Comparison of ENCODE assay signal across 8 mouse cellular contexts in genomic region chr1:155082158-155082964, GRCm38 (mm10). TPM values are rescaled to one million over a fixed set of nuclear protein-coding genes. Genes with fewer than 3 reads are reported as not detected.
A peak's percentile ranks its signal among the peaks of the same experiment; 100 is the strongest.
DNase-seq lines count a peak whose midpoint lies in the region; ATAC-seq and TF ChIP-seq lines count a peak whose summit lies in the region.

No protein-coding gene starts in this region.

- ATAC-seq in limb, embryonic 14.5 days (ENCODE audit: low FRiP score, low read depth): no peak
- ATAC-seq in neural tube, embryonic 15.5 days (ENCODE audit: low FRiP score): no peak

- 14% methylated on average over 11 of the region's 11 CpGs for WGBS in thymus, adult 2 months
- 15% methylated on average over 11 of the region's 11 CpGs for WGBS in heart, embryonic 10.5 days
- WGBS in limb, embryonic 14.5 days: 8% methylated on average over 11 of the region's 11 CpGs
- WGBS in neural tube, embryonic 15.5 days: 4% methylated on average over 11 of the region's 11 CpGs

- H3K9me3 ChIP-seq in heart, embryonic 10.5 days: no peaks in the 10 kb centered on the region
- no peaks in the 10 kb centered on the region for H3K9me3 ChIP-seq in limb, embryonic 14.5 days (ENCODE audit: control insufficient read depth, low read length)
- no peaks in the 10 kb centered on the region for H3K9me3 ChIP-seq in neural tube, embryonic 15.5 days (replicated peaks)

- peak overlapping the region; percentile 86 for H3K4me2 ChIP-seq in limb, embryonic 14.5 days (replicated peaks; ENCODE audit: low read depth, low read length, severe bottlenecking)
- H3K4me2 ChIP-seq in neural tube, embryonic 15.5 days: peak overlapping the region; percentile 68

- peak overlapping the region; percentile 62 for H3K4me3 ChIP-seq in thymus, adult 2 months (ENCODE audit: control insufficient read depth, insufficient read depth, low read length)
- peak overlapping the region; percentile 68 for H3K4me3 ChIP-seq in heart, embryonic 10.5 days
- peak overlapping the region; percentile 47 for H3K4me3 ChIP-seq in limb, embryonic 14.5 days (replicated peaks; ENCODE audit: low read length)
- H3K4me3 ChIP-seq in neural tube, embryonic 15.5 days (replicated peaks): peak overlapping the region; percentile 51

- H3K27ac ChIP-seq in thymus, adult 2 months (ENCODE audit: control insufficient read depth, insufficient read depth, low read length): peak overlapping the region; percentile 50; the same call in 1 of the 2 replicates
- H3K27ac ChIP-seq in heart, embryonic 10.5 days: peak overlapping the region; percentile 97
- peak overlapping the region; percentile 98 for H3K27ac ChIP-seq in limb, embryonic 14.5 days (replicated peaks; ENCODE audit: low read depth, low read length)
- H3K27ac ChIP-seq in neural tube, embryonic 15.5 days (replicated peaks): peak overlapping the region; percentile 92

- H3K4me1 ChIP-seq in thymus, adult 2 months (replicated peaks; ENCODE audit: control insufficient read depth, insufficient read depth, low read length): peaks cover 51% of the 10 kb centered on the region
- H3K4me1 ChIP-seq in heart, embryonic 10.5 days: peaks cover 62% of the 10 kb centered on the region
- peaks cover 46% of the 10 kb centered on the region for H3K4me1 ChIP-seq in limb, embryonic 14.5 days (ENCODE audit: control insufficient read depth, insufficient read depth, low read length)
- H3K4me1 ChIP-seq in neural tube, embryonic 15.5 days: peaks cover 64% of the 10 kb centered on the region

- DNase-seq in thymus, adult 2 months: no peak
- no peak for DNase-seq in thymus, postnatal 0 days (ENCODE audit: low spot score)
- DNase-seq in heart, embryonic 10.5 days (ENCODE audit: low spot score): no peak
- DNase-seq in limb, embryonic 14.5 days (ENCODE audit: low spot score): no peak
- DNase-seq in right cerebral cortex, postnatal 14 days: no peak
- DNase-seq in layer of hippocampus, postnatal 36 days: no peak
- no peak for DNase-seq in ovary, postnatal 36 days (ENCODE audit: low spot score)

- no peak for TF ChIP-seq CTCF in thymus, adult 2 months (IDR thresholded peaks at IDR 0.05; ENCODE audit: borderline replicate concordance, control insufficient read depth, extremely low read depth, insufficient read depth, low read length, poor library complexity)

- no peaks in the 10 kb centered on the region for H3K27me3 ChIP-seq in thymus, adult 2 months (ENCODE audit: control insufficient read depth, insufficient read depth, low read length)
- no peaks in the 10 kb centered on the region for H3K27me3 ChIP-seq in heart, embryonic 10.5 days (ENCODE audit: insufficient read depth, poor library complexity, severe bottlenecking)
- H3K27me3 ChIP-seq in limb, embryonic 14.5 days (ENCODE audit: control insufficient read depth, insufficient read depth, low read length): no peaks in the 10 kb centered on the region
- no peaks in the 10 kb centered on the region for H3K27me3 ChIP-seq in neural tube, embryonic 15.5 days (replicated peaks)

- no peaks in the 10 kb centered on the region for H3K36me3 ChIP-seq in thymus, adult 2 months (ENCODE audit: control insufficient read depth, insufficient read depth, low read length)
- H3K36me3 ChIP-seq in heart, embryonic 10.5 days: no peaks in the 10 kb centered on the region
- no peaks in the 10 kb centered on the region for H3K36me3 ChIP-seq in limb, embryonic 14.5 days (ENCODE audit: control insufficient read depth, insufficient read depth, low read length)
- H3K36me3 ChIP-seq in neural tube, embryonic 15.5 days: no peaks in the 10 kb centered on the region

- TF ChIP-seq POLR2A in thymus, adult 2 months (IDR thresholded peaks at IDR 0.05; ENCODE audit: control insufficient read depth, extremely low read depth, insufficient read depth, low read length, poor library complexity): no peak
- no peak for TF ChIP-seq POLR2A in limb, embryonic 14.5 days (IDR thresholded peaks at IDR 0.05; ENCODE audit: borderline replicate concordance, extremely low read depth, insufficient read depth, insufficient read length)

- peak overlapping the region; percentile 70 for H3K9ac ChIP-seq in limb, embryonic 14.5 days (ENCODE audit: low read depth, low read length, severe bottlenecking)
- H3K9ac ChIP-seq in neural tube, embryonic 15.5 days (replicated peaks): peak overlapping the region; percentile 55; the same call in 1 of the 2 replicates

RNA-seq across cellular contexts. Expression of gene Ier5, which starts 17.1 kb away (rescaled TPM):
- polyA plus RNA-seq in thymus, adult 2 months (2012; rRNA removed): 37.2 and 44.0 TPM in 2 replicates
- polyA plus RNA-seq in thymus, postnatal 0 days (2015; fragmentation: Nextera tagmentation; extraction: Ambion mirVana): 6.4 and 10.8 TPM in 2 replicates
- polyA plus RNA-seq in heart, embryonic 10.5 days (2016; fragmentation: Nextera tagmentation; extraction: Ambion mirVana): 3.4 and 8.6 TPM in 2 replicates
- 25.1 and 25.3 TPM in 2 replicates for polyA plus RNA-seq in limb, embryonic 14.5 days (2012; rRNA removed)
- polyA plus RNA-seq in limb, embryonic 14.5 days (2014; fragmentation: Nextera tagmentation; extraction: Ambion mirVana): 13.6 and 16.2 TPM in 2 replicates
- polyA plus RNA-seq in neural tube, embryonic 15.5 days (2015; fragmentation: Nextera tagmentation; extraction: Ambion mirVana): 3.9 and 4.8 TPM in 2 replicates
- total RNA-seq in layer of hippocampus, postnatal 36 days (2021): 10 to 100 TPM; 26.5 to 30.6 TPM
